Mouse (Mus musculus): ENCODE data around the gene Tmem86a. TPM values are rescaled to one million over a fixed set of nuclear protein-coding genes. Genes with fewer than 3 reads are reported as not detected.

The Tmem86a gene
- total RNA-seq, 1 experiment, result 1.1 TPM

GRCm38 (mm10) chr7:47055744-47056143 is 5.3 kb downstream of the Tmem86a start:
- Histone ChIP-seq H3K4me1 (ENCODE audit: control insufficient read depth in 2 of 2, insufficient read depth in 2 of 2, low read length in 2 of 2, poor library complexity in 1 of 2) (no peaks in the 10 kb centered on the region), H3K36me3 (ENCODE audit: control insufficient read depth, insufficient read depth, low read length, poor library complexity, severe bottlenecking) (no peaks in the 10 kb centered on the region; the same call in 1 of the 2 replicates), H3K4me3 (ENCODE audit: insufficient read depth in 1 of 2, low read depth in 1 of 2, low read length in 2 of 2, poor library complexity in 1 of 2, severe bottlenecking in 1 of 2) (no peak overlapping the region), H3K27ac (ENCODE audit: insufficient read depth, low read depth, low read length, poor library complexity, severe bottlenecking) (no peak overlapping the region), H3K9ac (ENCODE audit: insufficient read depth, low read depth, low read length, poor library complexity, severe bottlenecking) (no peak overlapping the region), H3K9me3 (ENCODE audit: control insufficient read depth, insufficient read depth, low read depth, low read length) (no peaks in the 10 kb centered on the region)
- no peak for TF ChIP-seq CHD2 (IDR thresholded peaks at IDR 0.05; ENCODE audit: low read depth, low read length)
- no peak for TF ChIP-seq HCFC1 (IDR thresholded peaks at IDR 0.05; ENCODE audit: borderline replicate concordance, insufficient read depth, low read length)
- no peak for TF ChIP-seq ZNF384 (IDR thresholded peaks at IDR 0.05; ENCODE audit: low read depth, low read length)
- TF ChIP-seq ZC3H11A (IDR thresholded peaks at IDR 0.05; ENCODE audit: borderline replicate concordance, low read depth, low read length), result no peak
- no peak for TF ChIP-seq MAFK (IDR thresholded peaks at IDR 0.05; ENCODE audit: insufficient read depth, low read depth, low read length)
- DNase-seq (ENCODE audit: low read depth, low spot score), result no peak
- in situ Hi-C loops (cut with MboI; ENCODE audit: low sequenced_read_pairs in 2 of 2, unreplicated experiment in 2 of 2), result no loop called here

- Histone ChIP-seq H3K4me3 (ENCODE audit: insufficient read depth in 1 of 2, low read depth in 1 of 2, low read length in 2 of 2, poor library complexity in 1 of 2, severe bottlenecking in 1 of 2) (no peak overlapping the region), H3K9ac (ENCODE audit: insufficient read depth, low read depth, low read length, poor library complexity, severe bottlenecking) (no peak overlapping the region), H3K9me3 (ENCODE audit: control insufficient read depth, insufficient read depth, low read depth, low read length) (no peaks in the 10 kb centered on the region), H3K36me3 (ENCODE audit: control insufficient read depth, insufficient read depth, low read length, poor library complexity, severe bottlenecking) (no peaks in the 10 kb centered on the region; the same call in 1 of the 2 replicates), H3K27ac (ENCODE audit: insufficient read depth, low read depth, low read length, poor library complexity, severe bottlenecking) (no peak overlapping the region), H3K4me1 (ENCODE audit: control insufficient read depth in 2 of 2, insufficient read depth in 2 of 2, low read length in 2 of 2, poor library complexity in 1 of 2) (no peaks in the 10 kb centered on the region)
- in situ Hi-C loops (cut with MboI; ENCODE audit: low sequenced_read_pairs in 2 of 2, unreplicated experiment in 2 of 2), result no loop called here
- TF ChIP-seq ZC3H11A (IDR thresholded peaks at IDR 0.05; ENCODE audit: borderline replicate concordance, low read depth, low read length) (no peak), CHD2 (IDR thresholded peaks at IDR 0.05; ENCODE audit: low read depth, low read length) (no peak), MAFK (IDR thresholded peaks at IDR 0.05; ENCODE audit: insufficient read depth, low read depth, low read length) (no peak), ZNF384 (IDR thresholded peaks at IDR 0.05; ENCODE audit: low read depth, low read length) (no peak), HCFC1 (IDR thresholded peaks at IDR 0.05; ENCODE audit: borderline replicate concordance, insufficient read depth, low read length) (no peak)
- no peak for DNase-seq (ENCODE audit: low read depth, low spot score)
Observed at GRCm38 (mm10) chr7:47056273-47056672, 5.9 kb downstream of the Tmem86a start.

GRCm38 (mm10) chr7:47059339-47059738 is 8.9 kb downstream of the Tmem86a start:
- Histone ChIP-seq H3K4me1 (ENCODE audit: control insufficient read depth in 2 of 2, insufficient read depth in 2 of 2, low read length in 2 of 2, poor library complexity in 1 of 2) (no peaks in the 10 kb centered on the region), H3K4me3 (ENCODE audit: insufficient read depth in 1 of 2, low read depth in 1 of 2, low read length in 2 of 2, poor library complexity in 1 of 2, severe bottlenecking in 1 of 2) (no peak overlapping the region), H3K9ac (ENCODE audit: insufficient read depth, low read depth, low read length, poor library complexity, severe bottlenecking) (no peak overlapping the region), H3K27ac (ENCODE audit: insufficient read depth, low read depth, low read length, poor library complexity, severe bottlenecking) (no peak overlapping the region), H3K36me3 (ENCODE audit: control insufficient read depth, insufficient read depth, low read length, poor library complexity, severe bottlenecking) (no peaks in the 10 kb centered on the region), H3K9me3 (ENCODE audit: control insufficient read depth, insufficient read depth, low read depth, low read length) (no peaks in the 10 kb centered on the region)
- TF ChIP-seq ZC3H11A (IDR thresholded peaks at IDR 0.05; ENCODE audit: borderline replicate concordance, low read depth, low read length) (no peak), CHD2 (IDR thresholded peaks at IDR 0.05; ENCODE audit: low read depth, low read length) (no peak), ZNF384 (IDR thresholded peaks at IDR 0.05; ENCODE audit: low read depth, low read length) (no peak), MAFK (IDR thresholded peaks at IDR 0.05; ENCODE audit: insufficient read depth, low read depth, low read length) (no peak), HCFC1 (IDR thresholded peaks at IDR 0.05; ENCODE audit: borderline replicate concordance, insufficient read depth, low read length) (no peak)
- DNase-seq (ENCODE audit: low read depth, low spot score), result no peak
- in situ Hi-C loops (cut with MboI; ENCODE audit: low sequenced_read_pairs in 2 of 2, unreplicated experiment in 2 of 2), result no loop called here

DNA sequence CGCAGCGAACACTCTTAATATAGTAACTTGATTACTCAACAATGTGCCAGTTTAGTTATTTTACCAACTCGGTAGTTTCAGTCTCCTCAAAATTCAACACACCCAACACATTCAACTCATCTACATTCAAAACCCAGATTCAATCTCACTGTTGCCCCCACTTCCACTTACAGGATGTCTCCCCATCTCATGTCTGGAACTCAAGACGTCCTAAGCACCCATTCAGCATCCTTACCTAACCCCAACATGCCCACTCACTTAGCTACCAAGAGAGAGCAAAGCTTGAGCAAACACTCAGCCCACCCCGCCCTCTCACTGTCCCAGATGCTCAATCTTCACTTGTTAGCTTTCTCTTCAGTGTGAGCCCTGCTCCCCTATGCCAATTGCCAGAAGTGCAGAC is 11.2 kb downstream of the Tmem86a start:
- Histone ChIP-seq H3K9ac (ENCODE audit: insufficient read depth, low read depth, low read length, poor library complexity, severe bottlenecking) (no peak overlapping the region), H3K4me1 (ENCODE audit: control insufficient read depth in 2 of 2, insufficient read depth in 2 of 2, low read length in 2 of 2, poor library complexity in 1 of 2) (no peaks in the 10 kb centered on the region), H3K4me3 (ENCODE audit: insufficient read depth in 1 of 2, low read depth in 1 of 2, low read length in 2 of 2, poor library complexity in 1 of 2, severe bottlenecking in 1 of 2) (no peak overlapping the region), H3K27ac (ENCODE audit: insufficient read depth, low read depth, low read length, poor library complexity, severe bottlenecking) (no peak overlapping the region), H3K36me3 (ENCODE audit: control insufficient read depth, insufficient read depth, low read length, poor library complexity, severe bottlenecking) (no peaks in the 10 kb centered on the region), H3K9me3 (ENCODE audit: control insufficient read depth, insufficient read depth, low read depth, low read length) (no peaks in the 10 kb centered on the region)
- in situ Hi-C loops (cut with MboI; ENCODE audit: low sequenced_read_pairs in 2 of 2, unreplicated experiment in 2 of 2), result no loop called here
- TF ChIP-seq ZNF384 (IDR thresholded peaks at IDR 0.05; ENCODE audit: low read depth, low read length) (no peak), HCFC1 (IDR thresholded peaks at IDR 0.05; ENCODE audit: borderline replicate concordance, insufficient read depth, low read length) (no peak), ZC3H11A (IDR thresholded peaks at IDR 0.05; ENCODE audit: borderline replicate concordance, low read depth, low read length) (no peak), MAFK (IDR thresholded peaks at IDR 0.05; ENCODE audit: insufficient read depth, low read depth, low read length) (no peak), CHD2 (IDR thresholded peaks at IDR 0.05; ENCODE audit: low read depth, low read length) (no peak)
- DNase-seq (ENCODE audit: low read depth, low spot score), result no peak

GRCm38 (mm10) chr7:47066942-47067341 is 16.5 kb downstream of the Tmem86a start:
- Histone ChIP-seq H3K27ac (ENCODE audit: insufficient read depth, low read depth, low read length, poor library complexity, severe bottlenecking) (no peak overlapping the region), H3K9ac (ENCODE audit: insufficient read depth, low read depth, low read length, poor library complexity, severe bottlenecking) (no peak overlapping the region), H3K4me1 (ENCODE audit: control insufficient read depth in 2 of 2, insufficient read depth in 2 of 2, low read length in 2 of 2, poor library complexity in 1 of 2) (no peaks in the 10 kb centered on the region; a peak in 1 of 4 replicates), H3K4me3 (ENCODE audit: insufficient read depth in 1 of 2, low read depth in 1 of 2, low read length in 2 of 2, poor library complexity in 1 of 2, severe bottlenecking in 1 of 2) (no peak overlapping the region), H3K36me3 (ENCODE audit: control insufficient read depth, insufficient read depth, low read length, poor library complexity, severe bottlenecking) (no peaks in the 10 kb centered on the region), H3K9me3 (ENCODE audit: control insufficient read depth, insufficient read depth, low read depth, low read length) (no peaks in the 10 kb centered on the region)
- TF ChIP-seq HCFC1 (IDR thresholded peaks at IDR 0.05; ENCODE audit: borderline replicate concordance, insufficient read depth, low read length) (no peak), MAFK (IDR thresholded peaks at IDR 0.05; ENCODE audit: insufficient read depth, low read depth, low read length) (no peak), ZNF384 (IDR thresholded peaks at IDR 0.05; ENCODE audit: low read depth, low read length) (no peak), CHD2 (IDR thresholded peaks at IDR 0.05; ENCODE audit: low read depth, low read length) (no peak), ZC3H11A (IDR thresholded peaks at IDR 0.05; ENCODE audit: borderline replicate concordance, low read depth, low read length) (no peak)
- no peak for DNase-seq (ENCODE audit: low read depth, low spot score)
- in situ Hi-C loops (cut with MboI; ENCODE audit: low sequenced_read_pairs in 2 of 2, unreplicated experiment in 2 of 2), result no loop called here
